Mouse (Mus musculus): ENCODE results near the gene Gse1. TPM values are rescaled to one million over a fixed set of nuclear protein-coding genes. Genes with fewer than 3 reads are reported as not detected.

Gene Gse1
- 10 to 100 TPM; 21.2 to 26.6 TPM for total RNA-seq (2021)

DNA sequence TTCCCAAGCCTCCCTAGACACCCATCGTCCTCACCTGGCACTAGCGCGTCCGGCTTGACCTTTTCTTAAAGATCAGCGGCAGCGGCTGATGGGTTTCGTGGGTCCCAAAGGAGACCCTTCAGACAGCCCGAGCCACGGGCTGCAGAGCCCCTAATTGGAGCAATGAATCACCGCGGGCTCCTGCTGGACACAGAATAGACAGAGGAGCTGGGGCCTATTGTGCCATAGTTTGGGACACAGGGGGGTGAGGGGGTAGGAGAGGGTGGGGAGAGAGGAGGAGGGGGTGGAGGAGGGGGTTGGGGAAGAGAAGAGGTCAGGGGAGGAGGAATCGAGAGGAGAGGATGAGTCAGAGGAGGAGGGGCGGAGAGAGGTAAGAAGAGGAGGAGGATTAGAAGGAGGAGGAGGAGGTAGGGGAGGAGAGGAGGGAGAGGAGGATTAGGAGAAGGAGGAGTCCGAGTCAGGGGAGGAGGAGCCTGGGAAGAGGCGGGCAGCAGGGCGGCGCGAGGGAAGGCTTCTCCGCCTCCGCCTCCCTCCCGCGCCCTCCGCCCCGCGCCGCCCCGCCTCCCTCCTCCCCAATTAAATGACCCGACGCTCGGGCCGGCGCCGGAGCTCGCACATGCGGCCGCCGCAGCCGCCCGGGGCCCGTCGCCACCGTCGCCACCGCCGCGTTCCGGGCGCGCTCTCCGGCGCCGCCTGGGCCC lies at the start of gene Gse1:
TSS of gene Gse1 (plus strand) at position 566 of the 701 bp plus-strand sequence.
- DNase-seq: peak; percentile 82 to 83
- intact Hi-C loops (cut with DNase I): no loop called here

DNA sequence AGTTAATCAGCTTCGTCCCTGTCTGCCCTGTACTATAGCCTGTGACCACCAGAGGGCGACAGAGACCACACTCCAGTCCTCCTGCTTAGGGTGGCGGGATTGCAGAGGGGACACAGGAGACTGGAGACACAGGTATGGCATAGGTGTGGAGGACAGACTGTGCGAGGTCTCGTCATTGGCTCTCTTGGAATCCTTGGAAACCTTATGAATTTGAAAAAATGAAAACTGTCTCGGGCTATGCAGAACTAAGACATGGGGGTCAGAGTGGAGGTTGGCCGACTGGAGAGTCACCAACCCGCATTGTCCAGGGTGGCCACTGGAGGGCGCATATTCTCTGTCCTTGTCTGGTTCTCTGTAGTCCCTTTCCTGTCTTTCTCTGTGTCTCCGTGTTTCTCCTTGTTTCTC lies 49.2 kb upstream of the Gse1 start:
- intact Hi-C loops (cut with DNase I): loop anchor here (1.0 to 10.0 kb wide), 8 partner anchors 28 to 430 kb away; no protein-coding TSS in a partner anchor
- peak; percentile 92 to 96 for DNase-seq

DNA sequence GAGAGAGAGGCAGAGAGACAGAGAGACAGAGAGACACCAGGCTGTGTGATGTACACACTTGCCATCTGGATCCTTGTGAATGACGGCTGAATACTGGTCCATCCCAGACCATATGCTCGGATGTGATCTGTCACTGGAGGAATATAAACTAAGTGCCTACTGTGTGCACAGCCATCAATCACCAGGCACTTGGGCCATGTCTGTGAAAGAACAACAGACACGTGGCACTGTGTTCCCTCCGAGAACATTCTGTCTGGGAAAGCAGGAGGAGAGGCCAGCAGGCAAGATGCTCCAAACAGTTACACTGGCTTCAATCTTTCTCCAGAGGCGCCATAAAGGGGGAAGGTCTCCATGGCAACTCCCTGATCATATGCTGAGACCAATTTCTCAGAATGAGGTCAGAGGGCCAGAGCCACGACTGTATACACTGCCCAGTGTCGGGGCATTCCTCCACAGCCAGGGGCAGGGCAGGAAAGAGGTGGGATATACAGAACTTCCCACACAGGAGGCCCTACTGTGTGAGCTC lies 47.7 kb upstream of the Gse1 start:
- DNase-seq: no peak
- intact Hi-C loops (cut with DNase I): no loop called here

DNA sequence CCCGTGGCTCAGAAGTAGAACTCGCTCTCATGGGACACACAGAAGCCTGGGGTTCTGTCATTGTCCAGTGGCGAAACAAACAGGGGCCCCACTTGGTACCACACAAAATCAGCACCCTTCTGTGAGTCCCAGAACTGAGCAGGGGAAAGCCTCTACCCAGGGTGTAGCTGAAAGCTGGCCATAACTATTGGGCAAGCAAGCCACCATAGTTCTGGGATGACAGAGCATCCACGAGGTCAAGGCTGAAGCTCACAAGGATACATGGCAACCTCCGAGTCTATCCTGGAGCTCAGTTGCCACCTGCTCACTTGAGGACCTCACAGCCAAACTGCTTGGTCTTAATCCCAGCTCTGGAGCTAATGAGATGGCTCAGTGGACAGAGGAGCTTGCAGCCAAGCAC lies 47.0 kb upstream of the Gse1 start:
- intact Hi-C loops (cut with DNase I): no loop called here

DNA sequence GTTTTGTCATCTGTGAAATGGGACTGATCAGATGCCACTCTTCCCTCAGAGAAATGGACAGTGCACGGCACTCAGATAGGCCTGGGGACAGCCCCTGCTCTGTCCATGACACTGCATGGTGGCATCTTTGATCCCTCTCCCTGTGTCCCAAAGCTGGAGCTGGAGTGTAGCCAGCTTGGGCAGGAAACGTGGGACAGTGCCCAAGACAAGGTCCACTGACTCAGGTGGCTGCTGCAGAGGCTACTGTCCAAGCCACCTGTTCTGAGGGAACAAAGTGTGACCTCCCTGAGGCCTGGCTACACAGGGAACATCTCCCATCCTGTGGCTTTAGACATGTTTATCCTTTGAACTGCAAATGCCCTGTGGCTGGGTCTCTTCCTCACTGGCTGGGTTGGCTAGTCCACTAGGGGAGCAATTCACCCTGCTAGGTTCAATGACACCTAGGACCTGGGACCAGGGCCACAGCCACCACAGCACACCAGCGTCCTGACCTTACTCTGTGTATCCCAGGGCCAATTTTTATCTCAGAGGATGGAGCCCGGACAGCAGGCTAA lies 46.3 kb upstream of the Gse1 start:
- DNase-seq: no peak
- intact Hi-C loops (cut with DNase I): no loop called here

More for the DNA sequence above, 47.0 kb upstream of the Gse1 start:
- DNase-seq: no peak

DNA sequence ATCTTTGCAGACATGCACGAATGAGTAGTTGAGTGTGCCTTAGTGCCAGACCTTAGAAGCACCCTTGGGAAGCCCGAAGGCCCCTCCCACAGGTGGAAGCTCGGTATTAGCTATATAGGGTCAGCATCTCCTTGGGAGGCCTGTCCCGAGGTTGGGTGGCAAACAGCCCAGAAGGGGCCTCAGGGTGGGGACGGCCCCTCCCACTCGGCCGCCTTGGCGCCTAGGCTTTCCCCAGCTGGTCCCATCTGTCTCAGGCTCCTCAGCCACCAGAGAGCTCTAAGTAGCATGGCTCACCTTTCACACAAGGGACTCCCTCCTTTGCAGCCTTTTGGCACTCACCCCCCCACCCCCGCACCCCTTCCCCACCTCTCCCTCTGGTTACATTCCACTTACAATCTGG lies 43.9 kb upstream of the Gse1 start:
- intact Hi-C loops (cut with DNase I): no loop called here
- no peak for DNase-seq

DNA sequence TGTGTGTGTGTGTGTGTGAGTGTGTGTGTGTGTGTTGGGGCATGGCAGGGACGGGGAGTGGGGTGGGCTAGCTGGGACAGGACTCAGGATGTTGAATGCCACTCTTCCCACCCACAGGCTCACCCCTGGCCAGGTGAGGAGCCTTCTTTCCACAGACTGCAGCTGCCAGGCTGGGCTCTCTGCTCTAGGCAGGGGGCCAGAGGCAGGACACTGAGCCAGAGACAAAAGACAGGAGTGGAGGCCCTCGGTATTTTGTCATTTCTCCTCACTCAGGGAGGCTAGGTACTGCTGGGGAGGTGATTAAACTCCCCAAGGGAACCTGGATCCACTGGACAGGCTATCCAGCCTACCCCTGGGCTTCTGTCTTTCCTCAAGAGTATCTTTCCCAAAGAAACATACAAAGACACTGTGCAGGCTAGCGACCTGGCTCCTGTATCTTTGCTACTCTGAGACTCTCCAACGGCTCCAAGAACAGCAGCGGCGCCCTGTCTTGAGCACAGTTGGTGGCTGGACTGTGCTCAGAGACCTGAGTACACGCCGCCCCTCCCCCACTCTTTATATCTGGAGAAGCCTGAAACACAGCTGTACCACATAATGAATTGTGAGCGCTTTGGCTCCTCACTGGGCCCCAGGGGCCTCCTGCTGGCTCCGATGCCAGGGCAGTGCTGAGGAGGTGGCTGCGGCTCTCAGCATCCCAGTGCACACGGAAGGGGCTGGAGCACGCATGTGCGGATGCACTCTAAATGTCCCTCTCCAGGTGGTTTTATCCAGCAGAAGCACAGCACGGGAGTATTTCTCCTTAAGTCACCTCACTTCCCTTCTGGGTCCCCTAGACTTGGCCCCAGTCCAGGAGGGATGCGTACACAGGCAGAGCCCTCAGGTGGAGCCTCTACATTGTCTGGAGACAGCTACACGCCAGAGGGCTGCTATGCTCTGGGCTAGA lies 43.1 kb upstream of the Gse1 start:
- intact Hi-C loops (cut with DNase I): no loop called here
- DNase-seq: peak; percentile 52 to 64

DNA sequence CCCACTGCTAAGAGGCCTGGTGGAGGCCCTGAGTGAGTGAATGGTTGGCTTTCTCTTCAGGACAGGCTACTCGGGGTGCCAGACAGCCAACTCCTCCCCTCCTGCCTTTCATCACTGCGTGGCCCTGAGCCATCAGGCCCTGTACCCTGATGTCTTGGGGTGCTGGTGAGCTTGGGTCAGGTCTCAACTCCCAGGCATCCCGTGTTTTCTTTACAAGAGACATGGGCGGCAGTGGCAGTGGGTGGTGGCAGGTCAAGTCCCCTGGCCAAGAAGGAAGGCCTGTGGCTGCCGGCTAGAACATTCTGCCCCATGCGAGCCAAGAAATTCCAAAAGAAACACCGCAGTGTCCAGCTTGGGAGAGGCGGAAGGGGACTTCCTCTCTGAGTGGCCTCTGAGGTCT lies 41.8 kb upstream of the Gse1 start:
- peak; percentile 72 to 76 for DNase-seq
- intact Hi-C loops (cut with DNase I): no loop called here

DNA sequence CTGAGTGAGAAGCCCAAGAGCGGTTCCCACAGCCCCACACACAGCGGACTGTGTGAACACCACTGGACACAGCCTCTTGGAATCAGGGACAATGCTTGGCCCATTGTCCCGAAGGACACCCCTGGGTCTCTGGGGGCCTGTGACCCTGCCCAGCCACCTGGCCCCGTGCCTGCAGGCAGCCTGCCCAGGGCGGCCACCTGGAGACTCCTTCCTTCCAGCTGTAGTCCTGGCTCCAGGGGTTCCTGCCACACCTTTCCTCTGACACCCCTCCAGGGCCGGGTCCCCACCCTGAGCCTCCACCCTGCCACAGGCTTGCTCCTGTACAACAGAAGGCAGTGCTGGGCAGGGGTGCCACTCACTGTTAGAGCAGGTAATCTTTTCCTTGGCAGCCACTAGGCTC lies 39.7 kb upstream of the Gse1 start:
- DNase-seq: peak; percentile 81 to 85
- intact Hi-C loops (cut with DNase I): no loop called here

DNA sequence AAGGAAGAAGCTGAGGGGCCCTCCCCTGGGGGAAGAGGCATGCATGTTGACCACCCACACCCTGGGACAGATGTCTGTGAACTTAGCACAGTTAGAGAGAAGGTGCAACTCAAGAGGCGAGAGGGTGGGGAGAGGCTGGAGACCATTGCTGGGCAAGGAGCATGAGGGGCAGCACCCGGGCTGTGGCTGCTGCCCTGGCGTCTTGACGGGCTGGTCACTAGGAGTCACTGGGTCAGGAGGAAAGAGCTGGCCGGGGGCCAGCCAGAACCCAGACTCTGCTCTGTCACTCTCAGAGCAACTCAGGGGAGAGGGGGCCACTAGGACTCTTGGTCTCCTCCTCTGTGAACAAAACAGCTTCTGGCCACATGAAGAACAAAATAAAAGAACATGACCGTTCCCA lies 38.8 kb upstream of the Gse1 start:
- intact Hi-C loops (cut with DNase I): no loop called here
- DNase-seq: no peak

DNA sequence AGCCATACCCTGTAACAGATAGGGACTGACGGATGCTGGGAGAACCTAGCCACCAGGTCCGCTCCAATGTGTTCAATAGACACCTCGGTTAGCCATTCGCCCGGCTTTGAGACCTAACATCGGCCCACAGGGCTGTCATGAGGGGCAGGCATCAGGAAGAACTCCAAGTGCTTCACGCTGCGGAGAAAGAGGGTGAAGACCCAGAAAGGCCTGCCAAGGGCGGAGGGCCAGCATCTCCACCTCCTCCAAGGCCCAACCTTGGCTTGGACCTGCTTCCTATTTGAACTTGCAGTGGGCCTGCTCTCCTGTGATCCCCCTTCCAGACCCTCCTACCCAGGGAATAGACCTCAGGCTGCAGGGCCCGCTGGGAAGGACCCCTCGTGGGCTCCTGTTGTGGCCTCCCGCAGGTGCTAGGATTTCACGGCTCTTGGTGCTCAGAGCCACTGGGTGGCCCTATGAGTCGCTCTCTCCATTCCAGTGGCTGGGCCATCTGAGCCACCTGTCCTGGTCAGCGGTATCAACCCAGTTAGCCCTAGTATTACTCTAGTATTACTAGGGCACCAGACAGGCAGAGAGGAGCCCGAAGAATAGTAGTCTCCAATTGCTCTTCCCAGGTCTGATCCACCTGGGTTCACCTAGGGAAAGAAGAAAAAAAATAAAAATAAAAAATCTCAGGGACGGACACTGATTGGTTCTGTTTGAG lies 38.0 kb upstream of the Gse1 start:
- no peak for DNase-seq
- intact Hi-C loops (cut with DNase I): no loop called here

DNA sequence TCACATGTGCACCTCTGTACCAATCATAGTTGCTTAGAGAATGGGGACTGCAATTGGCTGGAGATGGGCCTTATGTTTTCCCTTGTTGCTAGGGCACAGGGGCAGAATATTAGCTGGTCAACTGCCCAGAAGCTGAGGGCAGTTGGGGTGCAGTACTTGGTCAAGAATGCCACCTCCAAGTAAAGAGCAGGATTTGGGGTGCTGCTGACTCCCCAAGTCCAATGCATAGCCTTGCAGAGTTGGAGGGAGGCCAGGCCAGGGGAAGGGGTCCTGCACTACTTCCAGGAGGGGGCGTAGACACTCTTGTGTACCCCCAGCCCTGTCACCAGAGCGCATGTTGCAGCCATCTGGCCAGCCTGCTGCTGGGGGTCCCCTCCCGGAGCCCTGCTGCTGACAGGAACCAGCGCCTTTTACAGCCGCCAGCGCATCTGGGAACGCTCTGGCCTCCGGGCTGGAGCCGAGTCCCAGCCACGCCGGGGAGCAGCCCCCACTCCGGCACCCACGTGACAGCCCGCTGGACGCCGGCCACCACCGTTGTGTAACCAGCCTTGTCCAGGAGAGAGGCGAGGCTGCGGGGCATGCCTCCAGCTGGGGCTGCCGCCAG lies 37.3 kb upstream of the Gse1 start:
- DNase-seq: peak; percentile 97
- intact Hi-C loops (cut with DNase I): no loop called here

DNA sequence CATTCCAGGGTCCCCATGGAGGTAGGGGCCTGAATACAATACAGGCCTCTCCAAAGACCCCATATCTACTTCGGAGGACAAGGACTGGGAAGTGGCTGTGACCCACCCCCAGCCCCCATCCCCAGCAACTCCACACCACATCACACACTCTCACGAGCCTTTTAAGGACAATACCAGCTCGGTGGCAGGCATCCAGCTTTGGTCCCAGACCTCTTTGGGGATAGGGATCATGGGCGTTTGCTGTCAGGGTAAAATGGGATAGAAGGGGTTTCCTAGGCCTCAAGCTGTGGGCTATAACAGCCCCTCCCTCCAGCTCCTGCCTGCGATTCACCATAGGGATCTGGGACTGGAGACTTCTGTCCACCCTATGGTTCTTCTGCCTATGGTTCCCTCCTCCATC lies 36.6 kb upstream of the Gse1 start:
- no peak for DNase-seq
- intact Hi-C loops (cut with DNase I): no loop called here

DNA sequence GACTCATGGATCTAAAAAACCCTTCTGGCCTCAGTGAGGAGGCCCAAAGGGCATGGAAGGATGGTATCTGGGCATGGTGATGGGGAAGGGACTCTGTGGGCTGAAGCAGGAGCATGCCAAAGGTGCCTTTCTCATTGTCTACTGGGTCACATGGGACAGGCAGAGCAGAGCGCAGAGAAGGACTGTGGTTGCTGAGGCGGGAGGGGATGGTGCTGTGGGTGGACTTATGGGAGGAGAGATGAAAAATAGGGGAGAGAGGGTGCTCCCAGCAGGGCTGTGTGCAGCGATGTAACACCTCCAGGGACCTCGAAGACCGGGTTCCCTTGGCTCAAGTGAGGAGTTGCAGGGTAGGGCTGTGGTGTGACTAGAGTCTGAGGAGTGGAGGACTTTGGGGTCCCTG lies 36.1 kb upstream of the Gse1 start:
- no peak for DNase-seq
- intact Hi-C loops (cut with DNase I): no loop called here

DNA sequence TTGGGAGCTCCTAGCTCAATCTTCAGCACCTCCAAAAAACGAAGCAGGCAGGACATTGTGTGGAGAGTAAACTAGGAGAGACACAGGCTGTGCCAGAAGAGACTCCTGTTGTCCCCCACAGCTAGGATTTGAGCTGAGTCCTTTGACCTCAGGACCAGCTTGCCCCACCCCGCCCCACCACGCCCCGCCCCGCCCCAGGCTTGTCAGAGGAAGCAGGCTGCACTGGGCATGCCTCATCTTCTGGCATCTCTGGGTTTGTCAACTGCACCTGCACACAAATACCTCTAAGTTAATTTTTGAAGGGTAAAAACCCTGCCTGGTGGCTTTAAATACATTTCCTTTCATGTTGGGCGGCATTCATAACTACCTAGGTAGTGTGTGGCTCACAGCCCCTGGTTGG lies 26.9 kb upstream of the Gse1 start:
- intact Hi-C loops (cut with DNase I): no loop called here
- no peak for DNase-seq

DNA sequence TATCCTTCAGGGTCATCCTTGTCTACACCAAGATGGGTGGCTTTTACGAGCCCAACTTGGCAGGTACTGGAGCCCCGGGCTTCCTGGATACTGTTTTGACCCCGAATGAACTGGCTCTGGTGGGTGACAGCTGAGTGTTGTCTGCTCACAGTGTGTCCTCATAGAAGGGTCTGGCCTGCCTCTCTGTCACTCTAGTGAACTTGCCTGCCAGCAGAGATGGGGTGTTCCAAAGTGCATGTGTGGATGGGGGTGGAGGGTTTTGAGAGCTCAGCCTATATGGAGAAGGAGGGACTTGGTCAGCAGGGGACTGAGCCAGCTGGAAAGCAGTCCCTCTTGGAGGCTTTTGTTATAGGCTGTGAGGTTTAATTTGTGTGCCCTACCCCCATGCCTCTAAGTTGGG lies 25.7 kb upstream of the Gse1 start:
- intact Hi-C loops (cut with DNase I): no loop called here
- DNase-seq: peak in 1 of 2 experiments; percentile 4

DNA sequence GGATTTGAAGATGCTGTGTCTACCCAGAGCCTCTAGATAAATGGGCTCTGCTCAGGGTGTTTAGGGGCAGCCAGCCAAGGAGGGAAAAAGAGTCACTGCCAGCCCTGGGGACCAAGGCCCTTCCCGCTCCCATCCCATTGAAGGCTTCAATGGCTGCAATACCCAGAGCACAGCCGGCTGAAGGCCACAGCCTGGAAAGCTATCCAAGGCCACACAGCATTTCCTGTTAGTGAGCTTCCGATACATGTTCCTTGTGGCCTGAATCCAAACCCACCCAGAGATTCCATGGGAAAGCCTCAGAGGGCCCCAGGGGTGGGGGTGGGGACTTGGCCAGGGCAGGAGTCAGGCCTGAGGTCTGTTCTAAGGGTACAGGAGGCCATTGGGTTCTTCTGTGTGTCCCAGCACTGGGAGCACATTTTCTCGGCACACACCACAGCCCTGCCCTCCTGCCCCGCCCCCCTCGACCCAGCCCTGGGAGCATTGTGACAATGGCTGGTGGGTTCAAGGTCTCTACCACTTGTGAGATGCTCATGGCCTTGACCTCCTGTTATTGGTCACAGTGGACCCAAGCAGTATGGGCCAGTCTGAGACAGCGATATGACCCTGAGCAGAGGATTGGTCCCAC lies 23.4 kb upstream of the Gse1 start:
- DNase-seq: peak; percentile 53 to 69
- intact Hi-C loops (cut with DNase I): no loop called here

DNA sequence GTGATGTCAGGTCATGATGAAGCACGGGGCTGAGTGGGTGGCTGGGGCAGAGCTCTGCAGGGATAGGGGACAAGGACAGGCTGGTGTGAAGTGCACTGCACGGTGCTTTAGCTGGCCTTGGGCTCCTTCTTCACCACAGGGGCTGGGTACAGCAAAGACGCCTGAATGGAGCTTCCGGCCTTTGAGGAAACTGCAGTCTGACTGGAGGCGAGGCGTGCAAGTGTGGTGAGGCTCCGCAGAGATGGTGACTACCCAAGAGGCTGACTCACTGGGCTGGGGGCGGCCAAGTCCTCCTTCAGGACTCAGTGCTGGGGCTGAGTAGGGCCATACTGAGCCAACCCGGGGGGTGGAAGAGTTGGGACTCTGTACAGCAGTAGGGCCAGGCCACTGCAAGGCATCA lies 22.3 kb upstream of the Gse1 start:
- DNase-seq: peak in 1 of 2 experiments; percentile 7
- intact Hi-C loops (cut with DNase I): no loop called here

DNA sequence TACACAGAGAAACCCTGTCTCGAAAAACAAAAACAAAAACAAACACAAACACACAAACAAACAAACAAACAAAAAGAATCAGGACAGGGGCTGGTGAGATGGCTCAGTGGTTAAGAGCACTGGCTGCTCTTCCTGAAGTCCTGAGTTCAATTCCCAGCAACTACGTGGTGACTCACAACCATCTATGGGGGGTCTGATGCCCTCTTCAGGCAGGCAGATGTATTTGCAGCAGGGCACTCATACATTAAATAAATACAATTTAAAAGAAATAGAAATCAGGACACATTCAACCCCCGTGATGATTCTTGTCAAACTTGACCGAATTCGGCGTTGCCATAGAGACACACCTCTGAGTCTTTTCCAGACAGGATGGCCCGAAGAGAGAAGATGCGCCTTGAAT lies 20.9 kb upstream of the Gse1 start:
- intact Hi-C loops (cut with DNase I): loop anchor here (1.0 kb wide), 1 partner anchor 28 kb away; no protein-coding TSS in a partner anchor

DNA sequence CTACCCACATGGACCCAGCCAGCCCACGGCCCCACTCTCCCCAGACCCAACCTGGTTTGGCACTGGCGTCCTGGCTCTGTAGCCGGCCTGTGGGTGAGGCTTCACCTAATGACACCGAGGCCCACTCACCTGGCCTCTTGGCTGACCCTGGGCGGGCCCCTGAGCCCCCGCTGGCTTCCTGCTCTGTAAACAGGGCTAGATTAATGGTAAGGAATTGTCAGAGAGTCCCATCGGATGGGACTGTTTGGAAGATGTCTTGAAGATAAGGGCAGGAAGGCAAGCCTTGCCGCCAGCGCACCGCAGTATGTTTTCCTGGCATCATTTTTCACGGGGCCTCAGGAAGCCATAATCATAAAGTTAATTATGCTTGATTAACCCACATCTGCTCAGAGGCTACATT lies 20.1 kb upstream of the Gse1 start:
- intact Hi-C loops (cut with DNase I): no loop called here
- no peak for DNase-seq

More for the DNA sequence above, 20.9 kb upstream of the Gse1 start:
- DNase-seq: no peak
